Mouse (Mus musculus) B cell, adult 2 months (primary cell): ENCODE results near the gene Mep1a.
A peak's percentile ranks its signal among the peaks of the same experiment; 100 is the strongest.

ENCODE experiments used
- DNase-seq, 2 experiments: peaks; one replicate each; pipeline ENCODE4 v3.0.0; 2022

Gene Mep1a

DNA sequence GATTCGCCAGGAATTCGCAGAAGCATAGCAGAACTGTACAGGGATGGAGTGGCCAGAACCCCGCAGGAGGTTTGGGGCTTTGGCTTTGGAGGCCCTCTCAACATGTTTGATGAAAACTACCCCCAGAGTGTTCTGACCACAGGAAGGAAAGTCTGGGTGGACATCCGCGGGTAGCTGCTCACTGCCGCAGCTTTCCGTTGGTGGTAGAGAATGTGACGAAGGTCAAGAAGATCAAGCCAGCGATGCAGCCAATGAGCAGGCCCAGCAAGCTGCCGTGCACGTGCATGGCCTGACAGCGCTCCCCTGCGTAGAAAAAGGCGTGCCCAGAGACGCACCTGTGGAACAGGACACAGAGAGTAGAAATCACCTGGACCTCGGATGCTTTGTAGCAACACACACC lies 27.8 kb downstream of the Mep1a start:
- no peak for DNase-seq

DNA sequence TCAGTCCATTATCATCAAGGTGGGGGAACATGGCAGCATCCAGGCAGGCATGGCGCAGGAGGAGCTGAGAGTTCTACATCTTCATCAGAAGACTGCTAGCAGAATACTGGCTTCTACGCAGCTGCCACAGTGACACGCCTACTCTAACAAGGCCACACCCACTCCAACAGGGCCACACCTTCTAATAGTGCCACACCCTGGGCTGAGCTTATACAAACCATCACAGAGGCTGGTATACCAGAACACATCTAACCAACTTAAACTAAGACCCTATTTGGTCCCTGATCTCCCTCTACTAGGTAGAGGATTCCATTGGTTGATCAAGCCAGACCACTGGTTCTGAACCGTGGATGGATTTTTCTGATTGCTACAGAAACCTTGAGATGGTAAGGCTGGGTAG lies 30.1 kb downstream of the Mep1a start:
- DNase-seq, result no peak

DNA sequence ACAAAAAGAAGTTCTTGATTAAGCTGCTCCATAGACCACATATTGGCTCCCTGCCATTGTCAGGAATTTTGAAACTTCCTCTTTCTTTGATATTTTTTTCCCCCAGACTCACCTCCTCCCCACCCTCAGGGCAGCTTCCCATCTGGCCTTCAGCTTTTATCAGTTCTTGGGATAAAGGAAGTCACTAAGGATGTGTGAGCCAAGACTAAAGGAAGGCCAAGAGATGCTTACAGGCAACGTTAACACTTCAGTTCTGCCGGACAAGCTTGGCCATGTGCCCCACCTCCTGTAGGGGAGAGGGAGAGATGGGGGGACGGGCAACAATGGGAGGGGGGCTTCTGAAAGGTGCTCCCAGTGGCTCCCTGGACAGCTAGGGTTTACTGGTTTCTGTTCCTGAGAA lies 32.6 kb downstream of the Mep1a start:
- DNase-seq, result no peak

DNA sequence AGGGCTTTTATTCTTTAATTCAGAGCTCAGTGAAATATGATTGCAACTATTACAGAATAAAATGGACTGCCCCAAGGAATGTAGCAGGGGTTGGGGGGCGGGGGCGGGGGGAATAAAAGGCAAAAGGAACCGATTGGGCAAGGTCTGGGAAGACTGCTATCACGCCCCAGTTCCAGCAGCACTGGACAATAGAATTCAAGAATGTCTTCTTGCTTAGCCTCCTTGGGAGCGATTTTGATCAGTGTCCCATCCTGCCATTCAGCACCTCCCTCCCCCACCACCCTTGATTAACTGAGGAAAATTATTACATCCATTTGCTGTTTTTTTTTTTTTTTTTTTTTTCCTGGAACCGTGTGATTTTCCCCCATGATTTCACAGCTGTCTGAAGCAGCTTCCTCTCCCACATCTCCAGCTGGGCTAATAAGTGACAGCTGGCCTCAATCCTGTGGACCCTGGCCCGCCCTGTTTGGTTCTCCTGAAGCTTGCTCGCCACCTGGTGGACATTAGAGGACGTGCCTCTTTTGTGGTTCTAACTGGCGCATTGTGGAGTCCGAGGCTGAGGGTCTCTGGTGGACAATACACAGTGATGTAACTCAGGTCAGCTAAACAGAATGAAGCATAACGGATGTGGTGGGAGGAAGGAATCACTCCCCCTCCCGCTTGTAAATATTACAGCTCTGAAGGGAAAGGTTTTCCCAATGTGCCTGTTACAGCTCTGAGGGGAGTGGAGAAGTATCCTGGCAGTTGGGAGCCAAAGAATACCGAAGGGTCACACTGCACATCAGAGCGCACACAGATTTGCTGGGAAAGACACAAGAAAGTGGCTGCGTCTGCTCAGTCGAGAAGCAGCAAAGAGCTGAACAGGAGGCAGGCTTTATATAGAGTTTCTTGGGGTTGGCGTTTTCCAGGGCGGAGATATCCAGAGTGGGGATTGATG lies 42.1 kb downstream of the Mep1a start:
- DNase-seq, result peak; percentile 55

DNA sequence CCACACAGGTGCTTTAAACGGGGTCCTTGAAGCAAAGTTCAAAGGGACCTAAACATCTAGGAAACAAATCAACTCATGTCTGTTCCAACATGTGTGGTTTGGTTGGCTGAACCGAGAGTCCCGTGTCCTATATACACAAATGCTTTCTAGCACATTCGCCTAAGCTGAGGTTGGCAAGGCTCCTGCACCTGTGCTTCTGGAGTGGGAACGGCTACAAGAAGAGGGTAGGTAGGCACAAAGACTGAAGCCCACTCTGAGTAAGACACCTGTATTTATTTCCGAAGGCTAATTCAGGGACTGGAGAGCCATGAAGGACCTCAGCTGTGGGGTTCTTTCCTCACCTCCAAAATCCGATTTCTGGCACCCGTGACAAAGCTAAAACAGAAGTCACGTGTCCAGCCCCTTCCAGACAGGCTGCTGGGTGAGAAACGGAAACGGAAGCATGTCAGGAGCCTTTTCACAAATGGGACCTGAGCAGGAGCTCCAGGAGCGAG lies 42.8 kb downstream of the Mep1a start:
- no peak for DNase-seq

DNA sequence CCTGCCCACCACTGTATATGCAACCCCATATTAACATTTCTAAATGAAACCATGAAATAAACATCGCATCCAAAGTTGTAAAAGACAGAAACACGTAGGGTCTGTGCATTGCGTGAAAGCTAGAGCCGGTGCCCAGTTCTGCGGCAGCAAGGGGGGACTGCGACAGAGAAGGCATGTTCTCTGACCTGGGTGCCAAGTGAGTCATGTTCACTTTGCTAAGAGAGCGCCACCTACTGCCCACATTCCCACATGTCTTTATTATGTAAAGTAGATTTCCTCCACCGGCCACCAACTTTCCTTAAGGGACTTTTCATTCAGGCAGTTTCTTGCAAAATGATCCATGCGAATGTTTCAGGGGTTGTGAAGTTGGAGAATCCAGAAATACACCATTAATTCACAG lies 44.0 kb downstream of the Mep1a start:
- peak; percentile 69 for DNase-seq

DNA sequence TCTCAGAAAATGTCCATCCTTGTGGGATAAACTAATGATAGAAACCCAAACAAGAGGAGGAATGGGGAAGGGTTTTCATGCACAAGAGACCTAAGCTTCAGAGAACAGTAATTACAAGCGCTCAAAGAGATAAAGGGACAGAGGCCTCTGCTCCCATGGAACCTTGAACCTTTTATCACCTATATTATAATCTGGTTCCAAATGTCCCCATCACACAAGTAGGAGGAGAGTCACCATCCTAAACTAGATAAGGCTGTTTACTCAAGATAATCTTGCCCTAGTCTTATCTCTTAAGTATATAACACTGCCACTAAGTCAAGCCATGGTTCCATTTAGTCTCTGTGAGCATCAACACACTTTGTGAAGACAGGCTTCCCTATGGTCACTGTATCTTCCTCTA lies 51.4 kb downstream of the Mep1a start:
- no peak for DNase-seq

DNA sequence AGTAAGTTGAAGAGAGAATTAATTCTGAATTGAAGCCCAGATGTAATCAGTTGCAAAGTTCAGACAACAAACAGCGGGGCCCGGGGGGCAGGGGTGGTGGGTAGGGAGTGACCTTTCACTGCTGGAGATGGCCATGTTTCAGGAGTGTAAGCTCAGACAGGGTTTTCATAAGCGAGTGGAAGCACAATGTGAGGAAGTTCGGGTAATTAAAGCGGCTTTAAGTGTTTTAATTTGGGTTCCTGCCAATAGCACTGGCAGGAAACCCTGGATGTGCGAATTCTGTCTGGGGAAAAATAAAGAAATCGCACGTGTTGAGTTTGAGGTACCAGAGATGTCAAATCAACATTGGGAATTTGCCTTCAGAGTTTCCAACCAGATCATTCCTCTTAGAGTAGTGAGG lies 68.1 kb downstream of the Mep1a start:
- no peak for DNase-seq

DNA sequence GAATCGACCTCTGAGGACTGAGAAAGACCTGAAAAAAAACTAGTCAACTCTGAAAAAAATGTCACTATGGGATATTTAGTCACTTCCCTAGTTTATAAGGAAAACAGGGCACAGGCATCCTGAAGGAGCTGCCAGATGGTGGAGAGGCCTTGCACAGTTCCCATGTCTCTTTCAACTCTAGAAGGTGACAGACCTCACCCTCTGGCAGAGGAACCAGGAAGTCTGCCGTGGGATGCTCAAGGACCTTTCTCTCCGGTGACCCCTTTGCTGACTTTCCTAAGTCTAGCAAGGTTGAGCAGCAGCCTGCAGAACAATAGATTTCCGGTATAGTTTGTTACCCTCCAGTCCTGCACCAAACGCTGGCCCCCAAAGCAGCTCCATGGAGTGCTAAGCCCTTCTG lies 70.9 kb downstream of the Mep1a start:
- DNase-seq, result no peak
